Mouse (Mus musculus) hindbrain, embryonic 11.5 days (tissue): ENCODE results near the gene Taar7b. TPM values are rescaled to one million over a fixed set of nuclear protein-coding genes. Genes with fewer than 3 reads are reported as not detected.

ENCODE experiments used
- ATAC-seq: fragments of 200-750 bp; cut with Nextera tagmentation; 2 replicates; pipeline ENCODE4 v1.8.0; 2017; ENCODE audit warnings: mild to moderate bottlenecking, moderate TSS enrichment, moderate library complexity; ENCODE audit not compliant: low FRiP score
- DNase-seq: peaks from one replicate; pipeline ENCODE4 v3.0.0-alpha.2; 2015; ENCODE audit warnings: low spot score
- H3K27ac ChIP-seq: fragments of 300-500 bp; sonication (generic); 2 replicates; pipeline ENCODE4 v1.5.1; 2014; ENCODE audit warnings: mild to moderate bottlenecking, low read depth, low read length
- H3K27me3 ChIP-seq: fragments of 300-500 bp; sonication (generic); 2 replicates; pipeline ENCODE4 v1.6.1; 2014; ENCODE audit warnings: mild to moderate bottlenecking, low read length, moderate library complexity, mixed read lengths; ENCODE audit not compliant: control insufficient read depth, insufficient read depth
- H3K36me3 ChIP-seq: fragments of 300-500 bp; sonication (generic); 2 replicates; pipeline ENCODE4 v1.6.1; 2014; ENCODE audit warnings: mild to moderate bottlenecking, low read length, moderate library complexity, mixed read lengths; ENCODE audit not compliant: control insufficient read depth, insufficient read depth
- H3K4me1 ChIP-seq: fragments of 300-500 bp; sonication (generic); replicated peaks from 2 replicates; pipeline ENCODE4 v1.6.1; 2014; ENCODE audit warnings: low read length, mixed read lengths; ENCODE audit not compliant: control insufficient read depth, insufficient read depth
- H3K4me2 ChIP-seq: fragments of 300-500 bp; sonication (generic); replicated peaks from 2 replicates; pipeline ENCODE4 v1.6.1; 2014; ENCODE audit warnings: mild to moderate bottlenecking, low read depth, low read length
- H3K4me3 ChIP-seq: fragments of 300-500 bp; sonication (generic); 2 replicates; pipeline ENCODE4 v1.5.1; 2014; ENCODE audit warnings: low read depth, low read length
- H3K9ac ChIP-seq: fragments of 300-500 bp; sonication (generic); 2 replicates; pipeline ENCODE4 v1.6.1; 2014; ENCODE audit warnings: low read depth, low read length
- H3K9me3 ChIP-seq: fragments of 300-500 bp; sonication (generic); 2 replicates; pipeline ENCODE4 v1.6.1; 2016; ENCODE audit warnings: low read length; ENCODE audit not compliant: control insufficient read depth
- WGBS: fragments of 180-500 bp; shearing (Covaris S2); extraction: QIAGEN DNeasy Blood & Tissue Kit; methylation state at CpG from one replicate; pipeline ENCODE4 v1.1.7; 2014; 5-methylcytosine and 5-hydroxymethylcytosine counted together
- polyA plus RNA-seq: library from polyadenylated mRNA; unstranded; fragments of >200 nt; fragmentation: Nextera tagmentation; extraction: Ambion mirVana; gene quantifications from 2 replicates; pipeline ENCODE4 v1.2.1, GENCODE M21; 2014

The Taar7b gene
- not detected in 2 replicates for polyA plus RNA-seq

GRCm38 (mm10) chr10:23999639-24000038 is at the start of gene Taar7b:
TSS of gene Taar7b (plus strand) at chr10:23999939.
- no peak within 1 kb of the TSS for H3K4me3 ChIP-seq
- no peak within 1 kb of the TSS for H3K9ac ChIP-seq
- H3K36me3 ChIP-seq = no peaks in the 10 kb centered on the region
- H3K27me3 ChIP-seq = no peaks in the 10 kb centered on the region
- H3K4me1 ChIP-seq = no peaks in the 10 kb centered on the region
- H3K4me2 ChIP-seq = no peak within 1 kb of the TSS
- H3K9me3 ChIP-seq = no peaks in the 10 kb centered on the region
- H3K27ac ChIP-seq = no peak within 1 kb of the TSS
- DNase-seq (no peak), ATAC-seq (no peak)
- 97% methylated on average over 1 of the region's 1 CpGs for WGBS

GRCm38 (mm10) chr10:23951714-23952113 is 48.0 kb upstream of the Taar7b start:
- no peaks in the 10 kb centered on the region for H3K36me3 ChIP-seq
- H3K9me3 ChIP-seq = no peaks in the 10 kb centered on the region
- H3K4me2 ChIP-seq = no peak overlapping the region
- no peaks in the 10 kb centered on the region for H3K4me1 ChIP-seq
- DNase-seq (no peak), ATAC-seq (no peak)
- no peaks in the 10 kb centered on the region for H3K27me3 ChIP-seq
- no peak overlapping the region for H3K4me3 ChIP-seq
- no peak overlapping the region for H3K9ac ChIP-seq
- WGBS = 90% methylated on average over 6 of the region's 6 CpGs
- H3K27ac ChIP-seq = no peak overlapping the region

GRCm38 (mm10) chr10:23959071-23959470 is 40.7 kb upstream of the Taar7b start:
- no peaks in the 10 kb centered on the region for H3K27me3 ChIP-seq
- no peak for ATAC-seq
- no peaks in the 10 kb centered on the region for H3K9me3 ChIP-seq
- no peak overlapping the region for H3K4me3 ChIP-seq
- no peak overlapping the region for H3K27ac ChIP-seq
- no peak for DNase-seq
- H3K4me2 ChIP-seq = no peak overlapping the region
- no peaks in the 10 kb centered on the region for H3K36me3 ChIP-seq
- H3K4me1 ChIP-seq = no peaks in the 10 kb centered on the region
- 74% methylated on average over 3 of the region's 3 CpGs for WGBS
- no peak overlapping the region for H3K9ac ChIP-seq

- Histone ChIP-seq H3K4me2 (no peak within 1 kb of the TSS), H3K4me1 (no peaks in the 10 kb centered on the region), H3K9me3 (no peaks in the 10 kb centered on the region), H3K27me3 (no peaks in the 10 kb centered on the region), H3K9ac (no peak within 1 kb of the TSS), H3K36me3 (no peaks in the 10 kb centered on the region), H3K27ac (no peak within 1 kb of the TSS), H3K4me3 (no peak within 1 kb of the TSS)
- DNase-seq = no peak
- ATAC-seq = no peak
- WGBS = 97% methylated on average over 13 of the region's 13 CpGs
Observed at GRCm38 (mm10) chr10:23960444-23960915, 39.3 kb upstream of the Taar7b start, which contains the start of gene Taar4. TSS of gene Taar4 (plus strand) at chr10:23960494.

GRCm38 (mm10) chr10:23963444-23963843 is 36.3 kb upstream of the Taar7b start:
- 66% methylated on average over 3 of the region's 3 CpGs for WGBS
- no peak overlapping the region for H3K4me3 ChIP-seq
- H3K4me1 ChIP-seq = no peaks in the 10 kb centered on the region
- H3K36me3 ChIP-seq = no peaks in the 10 kb centered on the region
- no peaks in the 10 kb centered on the region for H3K27me3 ChIP-seq
- no peaks in the 10 kb centered on the region for H3K9me3 ChIP-seq
- ATAC-seq (no peak), DNase-seq (no peak)
- no peak overlapping the region for H3K27ac ChIP-seq
- no peak overlapping the region for H3K9ac ChIP-seq
- no peak overlapping the region for H3K4me2 ChIP-seq

- no peak for ATAC-seq
- no peak overlapping the region for H3K27ac ChIP-seq
- WGBS = 88% methylated on average over 6 of the region's 6 CpGs
- H3K4me3 ChIP-seq = no peak overlapping the region
- no peak overlapping the region for H3K4me2 ChIP-seq
- no peak for DNase-seq
- H3K4me1 ChIP-seq = no peaks in the 10 kb centered on the region
- no peaks in the 10 kb centered on the region for H3K27me3 ChIP-seq
- no peak overlapping the region for H3K9ac ChIP-seq
- no peaks in the 10 kb centered on the region for H3K36me3 ChIP-seq
- H3K9me3 ChIP-seq = no peaks in the 10 kb centered on the region
Observed at GRCm38 (mm10) chr10:23964921-23965610, 34.7 kb upstream of the Taar7b start.

- Histone ChIP-seq H3K9ac (no peak within 1 kb of the TSS), H3K9me3 (no peaks in the 10 kb centered on the region), H3K4me2 (no peak within 1 kb of the TSS), H3K4me3 (no peak within 1 kb of the TSS), H3K36me3 (no peaks in the 10 kb centered on the region), H3K27ac (no peak within 1 kb of the TSS), H3K4me1 (no peaks in the 10 kb centered on the region), H3K27me3 (no peaks in the 10 kb centered on the region)
- DNase-seq = no peak
- WGBS = 91% methylated on average over 11 of the region's 11 CpGs
- no peak for ATAC-seq
Observed at GRCm38 (mm10) chr10:23970656-23971165, 29.0 kb upstream of the Taar7b start, which contains the start of gene Taar5. TSS of gene Taar5 (plus strand) at chr10:23970706.

- H3K4me2 ChIP-seq = no peak overlapping the region
- no peaks in the 10 kb centered on the region for H3K4me1 ChIP-seq
- no peak overlapping the region for H3K9ac ChIP-seq
- no peaks in the 10 kb centered on the region for H3K9me3 ChIP-seq
- no peak for ATAC-seq
- no peak overlapping the region for H3K4me3 ChIP-seq
- H3K27me3 ChIP-seq = no peaks in the 10 kb centered on the region
- H3K27ac ChIP-seq = no peak overlapping the region
- H3K36me3 ChIP-seq = no peaks in the 10 kb centered on the region
- no peak for DNase-seq
- 88% methylated on average over 5 of the region's 5 CpGs for WGBS
Observed at GRCm38 (mm10) chr10:23971256-23971655, 28.5 kb upstream of the Taar7b start.

GRCm38 (mm10) chr10:23977958-23978357 is 21.8 kb upstream of the Taar7b start:
- no peaks in the 10 kb centered on the region for H3K4me1 ChIP-seq
- H3K4me3 ChIP-seq = no peak overlapping the region
- 45% methylated on average over 4 of the region's 4 CpGs for WGBS
- no peak for ATAC-seq
- no peaks in the 10 kb centered on the region for H3K9me3 ChIP-seq
- H3K9ac ChIP-seq = no peak overlapping the region
- no peak overlapping the region for H3K27ac ChIP-seq
- DNase-seq = no peak
- no peak overlapping the region for H3K4me2 ChIP-seq
- H3K36me3 ChIP-seq = no peaks in the 10 kb centered on the region
- H3K27me3 ChIP-seq = no peaks in the 10 kb centered on the region
